Mouse (Mus musculus) heart, embryonic 11.5 days (tissue): ENCODE data around the gene Fam124b. TPM values are rescaled to one million over a fixed set of nuclear protein-coding genes. Genes with fewer than 3 reads are reported as not detected.

Experiments used
- ATAC-seq: fragments of 200-750 bp; cut with Nextera tagmentation; replicated peaks from 2 replicates; pipeline ENCODE4 v1.8.0; 2017; ENCODE audit warnings: moderate library complexity; ENCODE audit not compliant: insufficient number of reproducible peaks, low FRiP score, low TSS enrichment
- H3K27ac ChIP-seq: fragments of 300-500 bp; sonication (generic); 2 replicates; pipeline ENCODE4 v1.5.1; 2014; ENCODE audit warnings: mild to moderate bottlenecking, low read depth, low read length
- H3K27me3 ChIP-seq: fragments of 300-500 bp; sonication (generic); 2 replicates; pipeline ENCODE4 v1.6.1; 2014; ENCODE audit warnings: mild to moderate bottlenecking, low read length, mixed read lengths; ENCODE audit not compliant: control insufficient read depth, insufficient read depth
- H3K36me3 ChIP-seq: fragments of 300-500 bp; sonication (generic); 2 replicates; pipeline ENCODE4 v1.6.1; 2014; ENCODE audit warnings: mild to moderate bottlenecking, low read length, moderate library complexity, mixed read lengths; ENCODE audit not compliant: control insufficient read depth, insufficient read depth
- H3K4me1 ChIP-seq: fragments of 300-500 bp; sonication (generic); 2 replicates; pipeline ENCODE4 v1.6.1; 2014; ENCODE audit warnings: low read length; ENCODE audit not compliant: control insufficient read depth, insufficient read depth
- H3K4me2 ChIP-seq: fragments of 300-500 bp; sonication (generic); 2 replicates; pipeline ENCODE4 v1.6.1; 2014; ENCODE audit warnings: mild to moderate bottlenecking, moderate library complexity
- H3K4me3 ChIP-seq: fragments of 300-500 bp; sonication (generic); 2 replicates; pipeline ENCODE4 v1.5.1; 2014; ENCODE audit warnings: low read depth, low read length
- H3K9ac ChIP-seq: fragments of 300-500 bp; sonication (generic); 2 replicates; pipeline ENCODE4 v1.6.1; 2014; ENCODE audit warnings: mild to moderate bottlenecking, low read depth, low read length, moderate library complexity
- H3K9me3 ChIP-seq: fragments of 300-500 bp; sonication (generic); replicated peaks from 2 replicates; pipeline ENCODE4 v1.6.1; 2016; ENCODE audit warnings: low read length; ENCODE audit not compliant: control insufficient read depth
- whole genome bisulfite sequencing: fragments of 180-500 bp; shearing (Covaris S2); extraction: QIAGEN DNeasy Blood & Tissue Kit; methylation state at CpG from one replicate; pipeline ENCODE4 v1.1.7; 2014; ENCODE audit not compliant: insufficient replicate concordance; 5-methylcytosine and 5-hydroxymethylcytosine counted together
- polyA plus RNA-seq: library from polyadenylated mRNA; unstranded; fragments of >200 nt; fragmentation: Nextera tagmentation; extraction: Ambion mirVana; gene quantifications from 2 replicates; pipeline ENCODE4 v1.2.1, GENCODE M21; 2014

Fam124b gene
- polyA plus RNA-seq, 1 experiment from 2014 or later, result 0.26 TPM

- Histone ChIP-seq H3K4me1 (no peaks in the 10 kb centered on the region), H3K9ac (no peak overlapping the region), H3K4me2 (peak overlapping the region; percentile 22), H3K9me3 (no peaks in the 10 kb centered on the region), H3K36me3 (no peaks in the 10 kb centered on the region), H3K27ac (no peak overlapping the region), H3K27me3 (0 out of 2 replicates have a peak, but pooled peaks cover 2% of the 10 kb centered on the region), H3K4me3 (no peak overlapping the region)
- ATAC-seq, result no peak
- 45% methylated on average over 8 of the region's 8 CpGs for WGBS
These were observed 25.4 kb downstream of the Fam124b start for GRCm38 (mm10) chr1:80192837-80193236.

- Histone ChIP-seq H3K4me1 (no peaks in the 10 kb centered on the region), H3K9me3 (no peaks in the 10 kb centered on the region), H3K27ac (no peak overlapping the region), H3K4me3 (no peak overlapping the region), H3K36me3 (no peaks in the 10 kb centered on the region), H3K9ac (no peak overlapping the region), H3K27me3 (no peaks in the 10 kb centered on the region), H3K4me2 (no peak overlapping the region)
- ATAC-seq, result no peak
- WGBS, result 36% methylated on average over 3 of the region's 3 CpGs
These were observed 36.9 kb downstream of the Fam124b start for GRCm38 (mm10) chr1:80181414-80181805.

DNA sequence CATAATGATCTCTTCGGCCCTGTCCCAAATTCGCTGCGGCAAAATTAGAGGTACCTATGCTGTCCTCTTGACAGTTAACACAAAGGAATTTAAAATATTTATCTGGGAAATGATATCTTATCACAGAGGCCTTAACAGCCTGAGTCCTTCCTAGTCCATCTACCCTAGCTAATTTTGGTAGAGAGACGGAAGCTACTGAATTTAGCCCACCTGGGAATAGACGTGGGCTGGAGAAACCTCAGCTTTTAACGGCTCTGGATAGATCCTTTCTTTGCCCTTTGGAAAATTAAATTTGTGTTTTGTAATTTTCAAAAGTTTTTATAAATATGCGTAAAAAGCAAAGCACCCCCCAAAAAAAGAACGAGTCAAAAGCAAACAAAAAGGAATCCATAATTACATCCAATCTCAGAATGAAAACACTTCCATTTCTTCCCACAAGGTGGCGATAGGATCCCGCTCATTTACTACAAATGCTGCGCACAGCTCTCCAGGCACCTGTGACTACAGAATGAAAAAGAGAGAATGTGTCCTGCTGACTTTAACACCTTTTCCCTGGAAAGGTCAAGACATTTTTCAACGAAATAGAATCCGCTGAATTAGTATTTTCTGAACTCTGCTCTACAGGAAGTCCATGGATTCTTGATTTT lies 37.4 kb downstream of the Fam124b start:
- Histone ChIP-seq H3K36me3 (no peaks in the 10 kb centered on the region), H3K27ac (no peak overlapping the region), H3K9ac (no peak overlapping the region), H3K9me3 (no peaks in the 10 kb centered on the region), H3K4me1 (no peaks in the 10 kb centered on the region), H3K27me3 (no peaks in the 10 kb centered on the region), H3K4me2 (no peak overlapping the region), H3K4me3 (no peak overlapping the region)
- no peak for ATAC-seq
- 36% methylated on average over 13 of the region's 13 CpGs for WGBS

- Histone ChIP-seq H3K27ac (no peak overlapping the region), H3K36me3 (no peaks in the 10 kb centered on the region), H3K4me1 (no peaks in the 10 kb centered on the region), H3K4me3 (no peak overlapping the region), H3K27me3 (no peaks in the 10 kb centered on the region), H3K4me2 (no peak overlapping the region), H3K9ac (no peak overlapping the region), H3K9me3 (no peaks in the 10 kb centered on the region)
- WGBS, result 56% methylated on average over 7 of the region's 7 CpGs
- no peak for ATAC-seq
These were observed 38.1 kb downstream of the Fam124b start for GRCm38 (mm10) chr1:80180128-80180527.

DNA sequence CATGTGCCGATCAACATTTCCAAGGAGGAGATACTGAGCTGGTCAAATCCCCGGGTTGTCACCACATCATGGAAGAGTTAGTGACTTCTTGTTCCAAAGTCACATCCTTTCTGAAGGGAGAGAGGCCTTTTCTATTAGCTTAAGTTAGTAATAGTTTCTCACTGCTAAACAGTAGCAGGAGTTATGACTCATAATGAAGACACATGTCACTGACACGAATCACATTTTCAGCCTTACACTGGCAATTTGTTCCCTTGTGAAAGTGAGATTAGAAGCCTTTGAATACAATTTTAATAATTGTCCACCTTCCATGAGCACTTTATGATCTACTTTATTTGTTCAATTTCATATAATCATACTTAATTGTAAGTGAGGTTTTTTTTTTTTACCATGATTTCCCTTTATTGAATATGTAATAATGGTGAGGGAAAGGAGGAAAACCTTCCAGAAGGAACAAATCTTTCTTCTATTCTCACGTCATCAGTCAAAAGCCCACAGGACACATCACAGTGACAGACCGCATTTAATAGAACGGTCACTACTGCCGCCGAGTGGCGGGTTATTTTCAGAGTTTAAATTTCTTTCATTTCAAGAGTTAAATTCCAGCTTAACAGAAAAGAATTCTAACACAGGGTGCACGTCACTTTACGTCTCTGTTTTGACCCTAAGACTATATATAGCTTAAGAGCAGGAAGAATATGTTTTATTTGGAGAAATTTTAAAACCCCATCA lies 40.5 kb downstream of the Fam124b start:
- H3K9me3 ChIP-seq, result no peaks in the 10 kb centered on the region
- no peak for ATAC-seq
- no peak overlapping the region for H3K9ac ChIP-seq
- WGBS, result 58% methylated on average over 11 of the region's 11 CpGs
- no peaks in the 10 kb centered on the region for H3K27me3 ChIP-seq
- no peak overlapping the region for H3K4me2 ChIP-seq
- no peaks in the 10 kb centered on the region for H3K36me3 ChIP-seq
- no peak overlapping the region for H3K4me3 ChIP-seq
- no peaks in the 10 kb centered on the region for H3K4me1 ChIP-seq
- H3K27ac ChIP-seq, result no peak overlapping the region

DNA sequence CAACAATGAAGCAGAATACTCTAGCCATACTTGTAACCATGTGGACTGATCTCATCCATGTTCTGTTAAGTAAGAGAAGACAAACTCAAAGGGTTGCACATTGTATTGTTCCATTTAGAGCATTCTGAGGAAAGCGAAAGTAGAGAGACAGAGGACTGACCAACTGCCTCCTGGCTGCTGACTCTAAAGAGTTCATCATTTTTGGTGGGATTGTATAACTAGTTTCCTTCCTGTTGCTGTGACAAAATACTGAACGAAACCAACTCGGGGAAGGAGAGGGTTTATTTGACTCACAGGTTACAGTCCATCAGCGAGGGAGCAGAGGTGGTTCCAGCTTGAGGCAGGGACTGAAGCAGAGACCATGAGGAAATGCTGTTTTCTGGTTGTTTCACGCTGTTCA lies 50.6 kb downstream of the Fam124b start:
- WGBS, result 82% methylated on average over 5 of the region's 5 CpGs
- Histone ChIP-seq H3K36me3 (no peaks in the 10 kb centered on the region), H3K27me3 (no peaks in the 10 kb centered on the region), H3K4me2 (no peak overlapping the region), H3K27ac (no peak overlapping the region), H3K4me1 (no peaks in the 10 kb centered on the region), H3K9me3 (no peaks in the 10 kb centered on the region), H3K9ac (no peak overlapping the region), H3K4me3 (no peak overlapping the region)
- no peak for ATAC-seq

GRCm38 (mm10) chr1:80166577-80166976 lies 51.7 kb downstream of the Fam124b start:
- WGBS, result 75% methylated on average over 4 of the region's 4 CpGs
- Histone ChIP-seq H3K4me2 (no peak overlapping the region), H3K4me1 (no peaks in the 10 kb centered on the region), H3K9me3 (no peaks in the 10 kb centered on the region), H3K9ac (no peak overlapping the region), H3K4me3 (no peak overlapping the region), H3K27ac (no peak overlapping the region), H3K36me3 (no peaks in the 10 kb centered on the region), H3K27me3 (no peaks in the 10 kb centered on the region)
- no peak for ATAC-seq

- Histone ChIP-seq H3K4me1 (no peaks in the 10 kb centered on the region), H3K4me2 (no peak overlapping the region), H3K27ac (no peak overlapping the region), H3K4me3 (no peak overlapping the region), H3K9me3 (no peaks in the 10 kb centered on the region), H3K36me3 (no peaks in the 10 kb centered on the region), H3K9ac (no peak overlapping the region), H3K27me3 (no peaks in the 10 kb centered on the region)
- 73% methylated on average over 5 of the region's 5 CpGs for WGBS
- ATAC-seq, result no peak
These were observed 52.9 kb downstream of the Fam124b start for GRCm38 (mm10) chr1:80165391-80165790.

GRCm38 (mm10) chr1:80162943-80163342 lies 55.3 kb downstream of the Fam124b start:
- H3K27me3 ChIP-seq, result no peaks in the 10 kb centered on the region
- H3K4me3 ChIP-seq, result no peak overlapping the region
- no peak overlapping the region for H3K27ac ChIP-seq
- 60% methylated on average over 6 of the region's 6 CpGs for WGBS
- H3K4me2 ChIP-seq, result no peak overlapping the region
- H3K36me3 ChIP-seq, result no peaks in the 10 kb centered on the region
- no peaks in the 10 kb centered on the region for H3K4me1 ChIP-seq
- ATAC-seq, result no peak
- H3K9ac ChIP-seq, result no peak overlapping the region
- H3K9me3 ChIP-seq, result no peaks in the 10 kb centered on the region
